Mouse (Mus musculus) left cerebral cortex, postnatal 14 days (tissue): ENCODE data around the gene March6. TPM values are rescaled to one million over a fixed set of nuclear protein-coding genes. Genes with fewer than 3 reads are reported as not detected.

ENCODE experiments used
- DNase-seq, 2 experiments: peaks; one replicate each; pipeline ENCODE4 v3.0.0; 2021 to 2022; ENCODE audit warnings: low spot score in 2 of 2, mixed read lengths in 1 of 2
- intact Hi-C: fragments of 180-260 bp; cut with DNase I; formaldehyde crosslinking; loops from one replicate; pipeline ENCODE4 v1.15.1; 2025
- total RNA-seq, 2 experiments: library from RNA; stranded (reverse); gene quantifications; 2 replicates each; pipeline ENCODE4 v1.2.3; 2021

The March6 gene
- total RNA-seq, 2 experiments from 2014 or later: 222 to 225 TPM

DNA sequence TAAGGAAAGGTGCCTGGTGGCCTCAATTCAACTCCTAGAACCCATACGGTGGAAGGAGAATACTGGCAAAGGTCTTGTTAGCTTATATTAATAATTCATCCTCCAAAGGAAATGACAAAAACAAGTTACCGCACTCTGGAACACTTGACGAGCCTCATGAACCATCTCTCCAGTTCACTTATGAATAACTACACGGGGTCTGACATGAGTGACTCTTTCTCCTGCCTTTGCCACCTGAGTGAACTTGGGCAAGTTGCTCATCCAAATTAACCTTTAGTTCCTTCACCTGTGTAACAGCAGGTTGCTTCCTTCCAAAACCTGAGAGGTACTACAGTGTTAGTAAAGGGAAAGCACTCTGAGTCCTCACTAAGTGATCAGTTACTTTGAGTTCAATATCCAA is 2.4 kb downstream of the March6 start:
- DNase-seq: no peak
- intact Hi-C loops: no loop called here

DNA sequence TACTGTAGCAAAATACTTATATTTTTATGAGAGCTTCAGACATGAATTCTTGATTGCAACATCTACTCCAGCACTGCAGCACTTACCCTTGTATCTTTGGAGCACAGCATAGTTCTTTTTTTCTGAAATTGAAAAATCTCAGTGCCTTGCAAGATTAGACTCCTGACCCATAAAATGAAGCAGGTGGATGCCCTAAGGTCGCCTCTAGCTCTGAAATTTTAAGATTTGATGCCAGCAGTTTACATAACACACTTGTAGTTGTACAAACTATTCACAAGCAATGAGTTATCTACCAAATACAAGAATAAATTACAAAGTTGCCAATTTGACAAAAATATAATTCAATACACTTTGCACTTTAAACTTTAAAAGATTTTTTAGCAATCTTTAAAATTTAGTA is 4.4 kb downstream of the March6 start:
- intact Hi-C loops: no loop called here

DNA sequence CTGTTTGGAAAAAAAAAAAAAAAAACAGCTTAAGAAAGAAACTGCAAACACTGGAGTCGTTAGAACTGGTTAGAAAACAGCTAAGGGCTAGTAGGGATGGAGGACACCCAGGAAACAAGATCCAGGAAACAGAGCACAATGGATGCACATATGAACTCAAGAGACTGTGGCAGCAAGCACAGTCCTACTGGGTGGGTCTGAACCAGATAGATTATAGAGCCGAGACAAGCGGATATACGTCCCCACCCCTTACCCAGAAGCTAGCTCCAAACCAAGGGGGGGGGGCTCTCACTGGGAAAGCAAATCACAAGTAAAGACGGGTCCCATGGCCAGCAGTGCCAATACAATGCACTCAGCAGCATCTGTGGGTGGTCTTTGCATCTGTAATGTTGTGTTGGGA is 11.9 kb downstream of the March6 start:
- intact Hi-C loops: no loop called here
- no peak for DNase-seq

More for the DNA sequence above, 4.4 kb downstream of the March6 start:
- no peak for DNase-seq

DNA sequence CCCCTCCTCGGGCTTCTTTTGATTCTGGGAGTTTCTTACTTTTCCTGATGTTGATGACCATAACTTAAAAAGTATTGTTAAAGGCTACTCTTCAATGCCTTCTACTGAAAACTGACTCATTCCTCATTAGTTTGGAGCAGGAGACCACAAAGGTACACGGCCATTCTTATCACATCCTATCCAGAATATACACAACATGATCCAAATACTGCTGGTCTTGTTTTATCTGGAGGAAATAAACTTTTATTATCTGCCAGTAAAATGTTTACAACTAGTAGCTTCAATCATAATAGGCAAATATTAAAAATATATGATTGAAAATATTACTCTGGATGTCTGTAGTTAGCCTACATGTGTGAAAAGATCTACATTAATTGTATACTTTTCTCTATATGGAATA is 12.5 kb downstream of the March6 start:
- intact Hi-C loops: no loop called here
- no peak for DNase-seq

DNA sequence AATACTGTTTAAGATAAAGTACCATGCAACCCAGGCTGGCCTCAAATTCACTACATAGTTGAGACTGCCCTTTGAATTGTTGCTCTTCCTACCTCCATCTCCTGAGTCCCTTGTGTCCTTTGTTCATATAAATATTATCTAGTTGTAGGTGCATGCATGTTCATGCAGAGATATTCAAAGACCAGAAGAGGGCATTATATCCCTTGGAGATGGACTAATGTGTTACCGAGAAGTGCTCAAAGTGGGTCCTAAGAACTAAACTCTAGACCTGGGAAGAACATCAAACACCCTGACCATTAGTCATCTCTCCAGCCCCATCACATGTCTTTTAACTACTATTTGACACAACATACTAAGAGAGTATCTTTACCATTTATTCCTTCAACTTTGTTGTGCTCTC is 13.7 kb downstream of the March6 start:
- DNase-seq: no peak
- intact Hi-C loops: no loop called here

DNA sequence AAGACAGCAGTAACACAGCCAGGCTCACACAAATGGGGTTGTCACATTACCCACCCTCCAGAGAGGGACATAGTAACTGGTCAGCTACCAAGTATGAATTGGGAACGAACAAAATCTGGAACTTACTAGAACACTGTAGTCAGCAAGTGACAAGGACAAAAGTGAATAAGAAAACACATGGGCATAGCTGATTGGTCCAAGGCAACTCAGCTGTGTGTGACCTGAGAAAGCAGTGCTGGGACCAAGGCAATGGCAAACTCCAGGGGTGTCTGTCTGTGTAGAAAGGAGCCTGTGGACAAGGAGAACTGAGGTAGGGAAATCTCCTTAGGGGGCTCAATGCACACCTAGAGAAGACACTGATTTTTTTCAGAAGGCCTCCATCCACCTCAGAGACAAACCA is 19.1 kb downstream of the March6 start:
- intact Hi-C loops: no loop called here
- no peak for DNase-seq

DNA sequence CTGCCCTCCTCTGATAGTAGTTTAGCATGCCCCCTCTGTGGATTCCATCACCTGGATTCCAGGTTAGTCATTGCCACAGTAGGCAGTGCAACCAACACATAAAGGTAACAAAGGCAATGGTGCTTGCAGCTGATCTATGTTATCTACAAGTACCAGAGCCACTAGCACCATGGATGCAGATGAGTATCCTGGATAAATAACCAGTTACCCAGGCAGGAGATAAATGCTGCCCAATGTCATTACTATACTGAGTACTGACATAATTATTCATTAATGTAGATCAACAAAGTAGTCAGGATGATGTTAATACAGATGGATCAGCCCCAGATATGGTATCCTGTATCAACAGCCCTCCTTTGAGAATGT is 19.5 kb downstream of the March6 start:
- intact Hi-C loops: no loop called here
- no peak for DNase-seq

DNA sequence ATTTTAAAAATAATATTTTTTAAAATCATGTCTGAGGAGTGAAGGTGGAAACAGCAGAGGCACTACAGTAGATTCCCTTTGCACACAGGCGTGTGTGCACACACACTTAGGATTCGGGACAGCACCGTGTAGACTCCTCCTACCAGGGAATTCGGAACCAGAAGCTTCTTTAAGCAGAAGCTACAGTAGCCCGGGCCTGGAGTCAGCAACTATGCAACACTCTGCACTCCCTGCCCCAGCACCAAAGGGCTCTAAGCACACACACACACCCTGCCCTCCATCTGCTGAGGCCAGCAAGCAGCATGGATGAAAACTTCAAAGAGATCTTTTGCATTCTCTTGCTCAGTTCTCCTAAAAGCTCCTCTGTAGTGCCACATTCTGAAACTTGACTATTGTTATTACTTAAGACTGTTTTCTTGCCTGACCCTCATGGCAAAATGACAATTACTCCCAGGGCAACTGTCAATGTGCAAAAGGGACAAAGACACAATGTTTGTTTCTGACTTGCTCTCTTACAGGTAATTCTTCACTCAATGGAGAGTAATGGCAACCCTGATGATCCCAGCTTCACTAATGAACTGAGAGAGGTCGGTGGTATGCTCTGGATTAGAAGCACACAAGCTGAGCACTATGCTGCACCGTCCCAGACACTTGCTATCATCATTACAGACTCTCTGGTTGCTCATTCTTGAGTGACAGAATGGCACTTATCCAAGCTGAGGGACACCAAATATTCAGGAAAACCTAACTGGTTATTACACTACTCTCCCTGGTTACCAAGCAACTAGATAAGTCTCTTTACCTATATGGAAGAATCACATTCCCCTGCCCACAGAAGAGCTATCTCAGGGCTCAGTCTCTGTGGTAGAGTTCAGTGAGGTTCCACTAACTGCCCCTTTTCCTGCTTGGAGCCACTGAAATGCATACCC is 20.1 kb downstream of the March6 start:
- intact Hi-C loops: no loop called here
- DNase-seq: no peak

DNA sequence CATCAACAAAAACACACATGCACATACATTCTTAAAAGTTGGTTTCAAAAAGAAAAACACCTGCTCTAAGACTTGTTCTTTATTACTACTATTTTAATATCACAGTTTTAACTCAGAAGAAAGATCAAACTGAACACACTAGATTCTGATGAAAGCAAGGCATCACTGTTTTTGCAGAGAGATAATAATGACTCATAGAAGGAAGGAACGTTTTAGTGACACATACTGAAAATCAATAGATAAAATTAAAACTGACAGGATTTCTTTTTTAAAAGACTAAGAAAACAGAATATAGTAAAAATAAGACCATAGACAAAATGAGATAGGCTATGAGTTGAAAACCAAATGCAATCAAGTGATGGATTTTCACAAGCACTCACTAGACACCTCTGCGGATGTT is 25.8 kb downstream of the March6 start:
- intact Hi-C loops: no loop called here

DNA sequence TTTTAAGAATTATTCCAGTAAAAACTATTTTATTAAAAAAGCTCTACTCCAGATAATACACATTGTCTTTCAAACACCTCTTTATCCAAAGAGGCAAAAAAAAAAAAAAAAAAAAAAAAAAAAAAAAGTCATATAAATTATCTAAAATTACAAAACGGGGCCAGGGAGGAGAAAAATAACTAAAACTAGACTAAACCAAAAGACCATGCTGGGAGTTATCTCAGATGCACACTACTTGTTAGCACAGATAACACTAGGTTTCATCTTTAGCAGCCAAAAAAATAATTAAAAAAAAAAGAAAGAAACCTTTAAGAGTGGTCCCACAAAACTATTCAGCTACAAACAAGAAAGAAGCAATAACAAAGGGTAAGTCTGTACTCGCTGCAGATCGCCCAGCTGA is 27.4 kb downstream of the March6 start:
- no peak for DNase-seq
- intact Hi-C loops: no loop called here

More for the DNA sequence above, 25.8 kb downstream of the March6 start:
- DNase-seq: no peak

DNA sequence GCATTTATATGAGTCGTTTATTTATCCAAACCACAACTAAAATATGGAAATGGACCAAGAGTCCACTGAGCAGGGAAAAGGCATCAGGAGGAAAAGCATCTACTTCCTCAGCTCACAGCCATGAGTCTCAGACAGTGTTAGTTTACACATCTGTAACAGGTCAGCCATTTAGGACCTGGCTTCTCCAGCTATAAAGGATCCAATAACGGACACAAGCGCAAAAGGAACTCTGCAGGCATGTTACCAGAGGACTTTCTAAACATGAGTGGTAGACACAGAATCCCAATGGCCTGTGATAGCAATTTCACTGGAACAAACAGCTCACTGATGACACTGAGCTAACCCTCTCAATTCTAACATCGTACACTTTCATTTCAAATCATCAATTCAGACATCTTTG is 27.9 kb downstream of the March6 start:
- intact Hi-C loops: no loop called here

DNA sequence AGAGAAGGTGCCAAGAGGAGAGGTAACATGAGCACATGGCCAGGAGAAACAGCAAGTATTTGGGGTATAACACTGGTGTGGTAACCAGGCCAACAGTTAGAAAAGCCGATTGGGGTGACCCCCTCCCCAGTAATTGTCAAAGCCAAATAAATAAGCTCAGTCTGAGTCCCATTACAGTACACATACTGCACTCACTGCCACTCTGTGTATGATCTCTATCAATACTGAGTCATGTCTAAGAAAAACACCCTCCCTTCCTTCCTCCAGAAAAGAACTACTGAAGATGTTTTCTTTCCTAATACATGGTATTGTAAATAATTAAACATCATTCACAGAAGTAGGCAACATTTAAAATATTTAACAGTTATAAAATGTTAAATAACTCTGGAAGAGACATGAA is 28.5 kb downstream of the March6 start:
- no peak for DNase-seq
- intact Hi-C loops: no loop called here

More for the DNA sequence above, 27.9 kb downstream of the March6 start:
- DNase-seq: no peak

DNA sequence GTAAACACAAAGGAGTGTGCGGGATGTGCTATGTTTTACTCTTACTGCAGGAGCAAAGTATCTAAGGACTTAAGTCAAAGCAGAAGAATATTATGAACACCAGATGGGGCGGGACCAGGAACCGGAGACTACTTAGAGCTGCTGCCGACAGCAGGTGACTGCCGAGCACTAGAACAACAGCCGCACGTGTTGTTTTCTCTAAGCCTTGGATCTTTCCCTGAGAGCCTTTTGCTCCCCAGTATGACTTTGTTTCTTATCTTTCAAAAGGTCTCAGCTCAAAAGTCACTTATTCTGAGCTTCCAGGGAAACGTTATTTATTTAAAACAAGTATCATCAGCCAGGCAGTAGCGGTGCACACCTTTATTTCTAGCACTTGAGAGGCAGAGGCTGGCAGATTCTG is 36.0 kb downstream of the March6 start:
- intact Hi-C loops: loop anchor here (5.0 kb wide), 2 partner anchors 33 to 92 kb away; no protein-coding TSS in a partner anchor
- DNase-seq: no peak

DNA sequence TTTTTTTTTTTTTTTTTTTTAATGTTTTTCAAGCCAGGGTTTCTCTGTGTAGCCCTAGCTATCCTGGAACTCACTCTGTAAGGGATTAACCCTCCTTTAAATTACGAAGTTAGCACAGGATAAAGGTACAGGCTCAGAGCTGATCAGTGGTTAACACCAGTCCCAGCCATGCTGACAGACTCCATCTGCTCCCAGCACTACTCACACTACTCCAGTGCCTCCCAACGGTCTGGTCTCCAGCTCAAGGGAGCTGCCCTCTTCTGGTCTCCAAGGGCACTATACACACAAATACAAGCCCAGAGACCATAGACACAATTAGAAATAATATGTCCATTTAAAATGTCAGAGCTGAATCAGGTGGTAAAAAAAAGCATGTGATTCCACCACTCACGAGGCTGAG is 36.5 kb downstream of the March6 start:
- DNase-seq: no peak
- intact Hi-C loops: no loop called here

DNA sequence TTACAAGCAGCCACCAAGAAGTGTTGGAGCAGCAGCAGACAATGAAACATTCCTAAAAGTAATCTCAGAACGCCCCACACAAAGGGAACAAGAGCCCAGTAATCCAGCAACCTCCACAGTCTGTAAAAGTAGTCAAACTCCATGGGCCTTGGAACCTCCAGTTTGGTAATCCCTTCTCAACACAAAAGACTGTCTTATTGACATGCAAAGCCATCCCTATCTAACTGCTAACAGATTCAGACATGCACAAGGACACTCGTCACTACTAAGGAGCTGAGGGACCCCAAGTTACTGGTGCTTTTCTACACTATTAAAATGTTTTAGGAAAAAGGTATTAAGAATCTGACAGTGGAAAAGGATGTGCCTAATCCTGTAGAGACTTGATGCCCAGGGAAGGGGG is 43.4 kb downstream of the March6 start:
- no peak for DNase-seq
- intact Hi-C loops: no loop called here

DNA sequence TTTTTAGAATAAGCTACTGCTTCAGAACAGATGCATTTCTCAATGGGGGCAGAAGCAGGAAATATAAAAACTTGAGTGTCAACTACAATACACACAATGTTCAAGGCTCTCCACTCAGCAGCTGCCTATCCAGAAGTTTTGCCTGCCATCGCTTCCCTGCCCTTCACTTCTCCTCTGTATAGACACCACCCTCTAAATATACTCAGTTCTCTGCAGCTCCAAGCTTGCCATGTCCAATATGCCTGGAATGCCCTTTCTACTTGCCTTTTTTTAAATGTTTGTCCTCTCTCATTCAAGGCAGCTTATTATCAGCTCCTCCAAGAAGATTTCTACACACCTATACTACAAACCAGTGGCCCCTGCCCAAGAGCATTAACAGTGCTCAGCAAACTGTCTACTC is 54.2 kb downstream of the March6 start:
- intact Hi-C loops: no loop called here
- DNase-seq: no peak

DNA sequence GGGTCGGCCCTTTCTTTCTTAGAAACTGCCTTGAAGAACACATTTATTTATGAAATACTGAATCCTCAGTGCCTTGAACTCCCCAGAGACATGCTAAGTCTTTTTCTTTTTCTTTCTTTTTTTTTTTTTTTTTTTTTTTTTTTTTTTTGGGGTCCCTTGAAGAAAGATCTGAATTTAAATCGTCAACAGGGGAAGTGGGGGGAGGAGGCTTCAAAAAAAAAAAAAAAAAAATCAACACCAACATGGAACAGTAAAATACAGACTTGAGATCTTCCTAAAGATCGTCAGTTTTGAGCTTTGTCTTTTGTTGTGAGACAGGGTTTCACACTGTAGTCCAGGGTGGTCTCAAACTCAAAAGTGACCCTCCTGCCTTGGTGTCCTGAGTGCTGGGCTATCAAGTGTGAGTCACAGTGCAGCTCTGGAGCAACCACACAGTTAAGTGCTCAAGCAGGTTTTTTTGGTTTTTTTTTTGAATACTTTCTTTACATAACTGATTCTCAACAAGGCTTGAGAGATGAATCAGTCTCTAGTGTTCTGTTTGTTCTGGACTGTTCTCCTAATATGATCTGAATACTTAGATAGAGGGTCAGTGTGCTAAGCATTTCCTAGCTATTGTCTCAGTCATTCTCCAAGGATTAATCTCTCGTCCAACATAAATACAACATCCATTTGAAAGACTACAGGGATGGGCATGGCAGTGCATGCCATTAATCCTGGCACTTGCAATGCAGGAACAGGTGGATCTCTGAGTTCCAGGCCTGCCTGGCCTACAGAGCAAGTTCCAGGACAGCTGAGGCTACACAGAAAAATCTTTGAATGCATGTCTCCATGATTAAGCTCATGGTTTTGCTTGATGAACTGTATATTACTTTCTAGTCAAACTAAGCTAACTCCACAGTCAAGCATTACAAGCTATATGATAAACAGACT is 57.9 kb downstream of the March6 start:
- intact Hi-C loops: no loop called here
- no peak for DNase-seq

DNA sequence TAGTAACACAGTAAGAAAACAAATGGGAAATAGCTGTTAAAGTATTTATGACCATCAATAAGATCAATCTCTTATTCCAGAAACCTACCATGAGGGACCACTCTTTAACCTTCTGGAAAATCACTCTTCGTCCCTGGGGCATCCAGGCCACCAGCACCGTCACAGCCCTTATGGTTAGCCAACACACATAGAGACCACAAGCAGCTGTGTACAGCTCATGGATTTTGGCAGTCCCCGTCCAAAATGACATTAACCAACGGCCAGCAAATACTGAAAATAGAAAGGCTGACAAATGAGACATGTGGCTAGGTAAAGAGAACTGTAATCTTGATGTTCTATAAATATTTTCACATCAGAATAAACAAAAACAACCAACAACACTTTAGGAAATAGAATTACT is 59.3 kb downstream of the March6 start:
- no peak for DNase-seq
- intact Hi-C loops: no loop called here

DNA sequence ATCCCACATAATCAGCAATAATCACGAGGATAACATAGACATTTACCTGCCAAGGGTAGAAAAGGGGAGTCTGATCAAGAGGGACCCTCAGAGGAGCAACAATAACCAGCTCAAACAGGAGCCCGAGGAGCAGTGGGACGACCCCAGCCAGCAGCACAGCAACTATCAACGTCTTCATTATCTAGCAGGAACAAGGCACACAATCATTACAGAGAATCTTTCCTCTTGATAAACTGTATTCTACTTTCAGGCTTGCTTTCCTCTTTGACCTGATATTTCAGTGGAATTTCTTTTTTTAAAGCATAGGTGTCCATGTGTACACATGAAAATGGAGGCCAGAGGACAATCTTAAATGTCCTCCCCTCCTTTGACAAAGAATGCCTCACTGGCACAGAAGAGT is 61.4 kb downstream of the March6 start:
- intact Hi-C loops: loop anchor here (5.0 kb wide), 1 partner anchor 118 kb away; no protein-coding TSS in a partner anchor

DNA sequence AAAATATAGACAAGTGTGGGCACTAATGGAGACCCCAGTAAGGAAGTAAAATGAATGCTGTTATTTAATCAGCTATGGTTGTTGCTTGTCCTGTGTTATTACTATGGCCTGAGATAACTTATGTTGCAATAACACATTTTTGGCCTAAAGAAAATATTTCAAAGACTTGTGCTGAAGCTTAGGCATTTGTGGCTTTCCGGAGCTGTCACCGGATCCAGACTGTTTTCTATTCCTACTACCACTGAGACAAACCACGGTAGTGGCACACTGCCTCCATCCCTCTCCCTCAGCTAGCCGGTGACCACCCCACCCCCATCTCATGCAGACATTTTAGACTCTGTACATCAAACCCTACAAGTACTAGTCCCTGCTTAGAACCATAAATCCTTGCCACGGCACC is 62.0 kb downstream of the March6 start:
- intact Hi-C loops: loop anchor here (5.0 kb wide), 1 partner anchor 118 kb away; no protein-coding TSS in a partner anchor
- DNase-seq: no peak

More for the DNA sequence above, 61.4 kb downstream of the March6 start:
- no peak for DNase-seq
